Mouse (Mus musculus) olfactory bulb, adult 2 months (tissue): ENCODE measurements around the gene Fads3.

ENCODE experiments used
- CTCF ChIP-seq: fragments of 200-500 bp; IDR thresholded peaks from 2 replicates; pipeline ENCODE4 v1.5.1; 2012; ENCODE audit warnings: low read depth, mild to moderate bottlenecking, low read length, moderate library complexity; ENCODE audit not compliant: insufficient read depth
- POLR2A ChIP-seq: fragments of 200-500 bp; IDR thresholded peaks from 2 replicates; pipeline ENCODE4 v1.6.1; 2012; ENCODE audit warnings: mild to moderate bottlenecking, low read depth, low read length, moderate library complexity; ENCODE audit not compliant: insufficient read depth

GRCm38 (mm10) chr19:10043643-10044042 is 2.3 kb downstream of the Fads3 start:
- no peak for TF ChIP-seq CTCF
- TF ChIP-seq POLR2A = no peak
